Mouse (Mus musculus) yolk sac, embryonic 10.5 days (tissue): ENCODE results near the gene Hps1.
A peak's percentile ranks its signal among the peaks of the same experiment; 100 is the strongest.

Experiments used
- DNase-seq: peaks from one replicate; pipeline ENCODE4 v3.0.0-alpha.2; 2017; ENCODE audit warnings: low spot score

Gene Hps1

GRCm38 (mm10) chr19:42755148-42755870 is 24.5 kb downstream of the Hps1 start:
- no peak for DNase-seq

GRCm38 (mm10) chr19:42753141-42753917 is 26.4 kb downstream of the Hps1 start:
- DNase-seq = peak; percentile 78

- peak; percentile 92 for DNase-seq
Measured at GRCm38 (mm10) chr19:42752363-42752931, 27.3 kb downstream of the Hps1 start, which contains the start of gene Pyroxd2. Pyroxd2 (minus strand) TSS chr19:42752775.

- peak; percentile 37 for DNase-seq
Measured at GRCm38 (mm10) chr19:42750196-42750595, 29.6 kb downstream of the Hps1 start.

- DNase-seq = no peak
Measured at GRCm38 (mm10) chr19:42746702-42747101, 33.1 kb downstream of the Hps1 start.

- DNase-seq = no peak
Measured at GRCm38 (mm10) chr19:42745869-42746224, 33.9 kb downstream of the Hps1 start.

- DNase-seq = no peak
Measured at GRCm38 (mm10) chr19:42745084-42745868, 34.5 kb downstream of the Hps1 start.

GRCm38 (mm10) chr19:42744162-42744586 is 35.6 kb downstream of the Hps1 start:
- peak; percentile 54 for DNase-seq

GRCm38 (mm10) chr19:42743261-42743660 is 36.5 kb downstream of the Hps1 start:
- no peak for DNase-seq

- DNase-seq = no peak
Measured at GRCm38 (mm10) chr19:42741884-42742283, 37.9 kb downstream of the Hps1 start.

GRCm38 (mm10) chr19:42740163-42740899 is 39.4 kb downstream of the Hps1 start:
- DNase-seq = no peak

GRCm38 (mm10) chr19:42739734-42740133 is 40.0 kb downstream of the Hps1 start:
- no peak for DNase-seq

- DNase-seq = no peak
Measured at GRCm38 (mm10) chr19:42737753-42738152, 42.0 kb downstream of the Hps1 start.

GRCm38 (mm10) chr19:42734982-42735381 is 44.8 kb downstream of the Hps1 start:
- DNase-seq = no peak

GRCm38 (mm10) chr19:42727424-42727823 is 52.4 kb downstream of the Hps1 start:
- DNase-seq = no peak

GRCm38 (mm10) chr19:42726766-42727165 is 53.0 kb downstream of the Hps1 start:
- no peak for DNase-seq

- DNase-seq = no peak
Measured at GRCm38 (mm10) chr19:42725973-42726350, 53.8 kb downstream of the Hps1 start.

GRCm38 (mm10) chr19:42725056-42725972 is 54.5 kb downstream of the Hps1 start:
- no peak for DNase-seq

- no peak for DNase-seq
Measured at GRCm38 (mm10) chr19:42723302-42723701, 56.5 kb downstream of the Hps1 start.

- DNase-seq = no peak
Measured at GRCm38 (mm10) chr19:42722500-42722899, 57.3 kb downstream of the Hps1 start.
